Mouse (Mus musculus): ENCODE results near the gene C8g. TPM values are rescaled to one million over a fixed set of nuclear protein-coding genes. Genes with fewer than 3 reads are reported as not detected.

Gene C8g
- polyA plus RNA-seq, 1 experiment from 2014 or later, result 5.5 TPM

GRCm38 (mm10) chr2:25536531-25536930 lies 35.0 kb upstream of the C8g start:
- WGBS, result 94% methylated on average over 8 of the region's 8 CpGs
- Histone ChIP-seq H3K4me3 (replicated peaks; ENCODE audit: low read depth, low read length) (no peak overlapping the region), H3K4me2 (ENCODE audit: low read length) (no peak overlapping the region), H3K27ac (replicated peaks; ENCODE audit: low read depth, low read length) (no peak overlapping the region), H3K27me3 (ENCODE audit: control insufficient read depth, insufficient read depth, low read length) (no peaks in the 10 kb centered on the region), H3K4me1 (ENCODE audit: control insufficient read depth, insufficient read depth, low read length) (no peaks in the 10 kb centered on the region), H3K9ac (replicated peaks; ENCODE audit: low read length) (no peak overlapping the region), H3K9me3 (ENCODE audit: control insufficient read depth, low read length) (no peaks in the 10 kb centered on the region), H3K36me3 (ENCODE audit: control insufficient read depth, insufficient read depth, low read length) (peaks cover 34% of the 10 kb centered on the region)
- no peak for ATAC-seq (ENCODE audit: low FRiP score, low TSS enrichment)
- no peak for DNase-seq

DNA sequence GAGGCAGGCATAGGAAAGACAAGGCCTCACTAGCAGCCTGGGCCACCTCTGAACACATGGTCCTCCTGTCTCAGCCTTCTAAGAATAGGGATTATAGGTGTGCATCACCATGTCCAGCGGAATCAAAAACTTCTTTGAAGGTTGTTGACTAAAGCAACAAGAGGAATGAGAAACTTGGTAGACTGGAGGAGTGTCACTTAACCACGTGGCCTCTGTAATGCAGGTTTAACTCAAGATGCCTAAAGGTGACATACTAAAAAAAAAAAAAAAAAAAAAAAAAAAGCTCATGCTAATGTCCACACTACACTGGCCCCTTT lies 33.3 kb upstream of the C8g start:
- Histone ChIP-seq H3K4me3 (replicated peaks; ENCODE audit: low read depth, low read length) (no peak overlapping the region), H3K9ac (replicated peaks; ENCODE audit: low read length) (no peak overlapping the region), H3K27me3 (ENCODE audit: control insufficient read depth, insufficient read depth, low read length) (no peaks in the 10 kb centered on the region), H3K9me3 (ENCODE audit: control insufficient read depth, low read length) (no peaks in the 10 kb centered on the region), H3K4me1 (ENCODE audit: control insufficient read depth, insufficient read depth, low read length) (no peaks in the 10 kb centered on the region), H3K4me2 (ENCODE audit: low read length) (no peak overlapping the region), H3K27ac (replicated peaks; ENCODE audit: low read depth, low read length) (no peak overlapping the region), H3K36me3 (ENCODE audit: control insufficient read depth, insufficient read depth, low read length) (peaks cover 40% of the 10 kb centered on the region)
- ATAC-seq (ENCODE audit: low FRiP score, low TSS enrichment), result no peak
- 89% methylated on average over 2 of the region's 2 CpGs for WGBS
- DNase-seq, result no peak

DNA sequence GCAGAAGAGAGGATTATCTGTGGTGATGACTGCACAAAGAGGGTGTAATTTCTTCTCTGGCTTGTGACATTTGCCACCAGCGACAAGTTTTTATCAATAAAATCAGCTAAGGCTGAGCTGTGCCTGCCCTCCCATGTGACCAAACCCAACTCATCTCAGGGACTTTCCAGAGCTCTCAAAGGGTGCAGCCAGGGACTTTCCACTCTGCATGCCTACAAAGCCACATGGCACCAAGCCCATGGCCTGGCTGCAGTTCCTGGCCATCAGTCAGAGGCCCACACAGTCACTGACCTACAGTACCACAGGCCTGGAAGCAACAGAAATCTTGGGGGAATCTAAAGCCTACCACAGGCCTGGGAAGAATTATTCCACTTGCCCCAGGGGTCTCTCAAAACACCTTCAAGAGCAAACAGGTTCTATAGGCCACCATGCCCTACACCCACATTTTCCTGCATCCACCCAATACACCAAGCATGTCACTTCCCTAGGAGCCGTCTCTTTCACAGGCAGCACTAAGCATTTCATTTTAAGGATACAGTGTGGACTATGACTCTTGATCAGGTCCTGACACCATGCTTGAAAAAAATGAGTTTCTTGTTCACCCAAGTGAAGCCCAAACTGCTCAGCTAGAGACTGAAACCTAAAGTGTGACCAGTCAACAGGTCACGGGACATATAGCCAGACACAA lies 32.8 kb upstream of the C8g start:
- no peak overlapping the region for H3K4me2 ChIP-seq (ENCODE audit: low read length)
- H3K4me3 ChIP-seq (replicated peaks; ENCODE audit: low read depth, low read length), result no peak overlapping the region
- H3K4me1 ChIP-seq (ENCODE audit: control insufficient read depth, insufficient read depth, low read length), result no peaks in the 10 kb centered on the region
- DNase-seq (no peak), ATAC-seq (ENCODE audit: low FRiP score, low TSS enrichment) (no peak)
- no peaks in the 10 kb centered on the region for H3K9me3 ChIP-seq (ENCODE audit: control insufficient read depth, low read length)
- peaks cover 43% of the 10 kb centered on the region for H3K36me3 ChIP-seq (ENCODE audit: control insufficient read depth, insufficient read depth, low read length)
- no peak overlapping the region for H3K27ac ChIP-seq (replicated peaks; ENCODE audit: low read depth, low read length)
- H3K27me3 ChIP-seq (ENCODE audit: control insufficient read depth, insufficient read depth, low read length), result no peaks in the 10 kb centered on the region
- WGBS, result 88% methylated on average over 3 of the region's 3 CpGs
- no peak overlapping the region for H3K9ac ChIP-seq (replicated peaks; ENCODE audit: low read length)

DNA sequence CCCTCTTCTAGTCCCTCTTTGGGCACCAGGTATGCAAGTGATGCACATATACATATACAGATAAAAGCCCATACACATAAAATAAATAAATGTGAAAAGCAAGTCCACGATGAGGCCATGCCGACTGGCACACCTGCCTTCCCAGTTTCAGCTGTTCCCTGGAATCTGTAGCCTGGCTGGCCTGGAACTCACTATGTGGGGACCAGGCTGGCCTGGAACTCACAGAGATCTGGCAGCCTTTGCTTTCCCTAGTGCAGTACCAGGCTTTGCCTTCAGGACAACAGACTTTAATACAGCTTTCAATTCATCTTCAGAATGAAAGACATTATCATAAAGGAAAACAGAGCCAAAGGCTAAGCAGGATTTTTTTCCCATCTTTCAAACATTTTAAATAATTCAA lies 32.2 kb upstream of the C8g start:
- ATAC-seq (ENCODE audit: low FRiP score, low TSS enrichment), result no peak
- WGBS, result 94% methylated on average over 2 of the region's 2 CpGs
- H3K36me3 ChIP-seq (ENCODE audit: control insufficient read depth, insufficient read depth, low read length), result peaks cover 49% of the 10 kb centered on the region

DNA sequence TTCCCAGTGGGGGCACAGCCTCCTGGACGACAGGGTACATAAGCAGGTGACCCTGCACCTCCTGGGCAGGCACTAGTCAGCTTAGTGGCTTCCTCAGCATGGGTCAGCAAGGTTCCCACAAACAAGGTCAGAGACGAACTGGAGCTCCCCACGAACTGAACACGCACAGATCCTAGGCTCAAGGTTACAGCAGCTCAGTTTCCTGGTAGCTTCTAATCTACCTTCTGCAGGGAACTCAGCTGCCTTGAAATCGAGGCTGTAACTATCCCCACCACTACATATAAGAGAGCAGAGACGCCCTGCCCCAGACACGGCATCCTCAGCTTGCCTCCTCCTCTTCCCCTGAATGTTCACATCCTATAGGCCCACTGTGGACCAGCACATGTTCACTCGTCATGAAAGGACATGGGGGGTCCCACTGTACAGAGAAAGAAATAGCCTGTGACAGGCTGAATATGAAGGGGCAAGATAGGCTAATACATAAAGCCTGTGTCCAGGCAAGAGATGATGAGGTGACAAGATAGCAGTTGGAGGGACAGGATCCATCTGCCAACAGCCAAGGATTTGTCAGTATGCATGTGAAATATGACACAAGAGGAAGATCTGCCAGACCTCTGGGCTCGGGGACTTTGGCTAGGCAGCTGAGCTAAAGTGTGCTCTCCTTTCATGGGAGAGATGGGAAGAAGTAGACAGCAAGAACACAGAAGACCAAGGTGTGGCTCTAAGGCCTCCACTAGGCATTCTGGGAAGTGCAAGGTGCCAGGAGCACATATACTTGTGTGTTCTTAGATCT lies 25.2 kb upstream of the C8g start:
- WGBS, result 95% methylated on average over 9 of the region's 9 CpGs
- no peak overlapping the region for H3K9ac ChIP-seq (replicated peaks; ENCODE audit: low read length)
- peaks cover 79% of the 10 kb centered on the region for H3K36me3 ChIP-seq (ENCODE audit: control insufficient read depth, insufficient read depth, low read length)
- H3K4me1 ChIP-seq (ENCODE audit: control insufficient read depth, insufficient read depth, low read length), result no peaks in the 10 kb centered on the region
- H3K27me3 ChIP-seq (ENCODE audit: control insufficient read depth, insufficient read depth, low read length), result no peaks in the 10 kb centered on the region
- no peaks in the 10 kb centered on the region for H3K9me3 ChIP-seq (ENCODE audit: control insufficient read depth, low read length)
- ATAC-seq (ENCODE audit: low FRiP score, low TSS enrichment), result no peak
- no peak for DNase-seq
- H3K27ac ChIP-seq (replicated peaks; ENCODE audit: low read depth, low read length), result no peak overlapping the region
- H3K4me3 ChIP-seq (replicated peaks; ENCODE audit: low read depth, low read length), result no peak overlapping the region
- H3K4me2 ChIP-seq (ENCODE audit: low read length), result no peak overlapping the region

More for the DNA sequence above, 32.2 kb upstream of the C8g start:
- H3K9me3 ChIP-seq (ENCODE audit: control insufficient read depth, low read length), result no peaks in the 10 kb centered on the region
- no peak overlapping the region for H3K27ac ChIP-seq (replicated peaks; ENCODE audit: low read depth, low read length)
- no peaks in the 10 kb centered on the region for H3K4me1 ChIP-seq (ENCODE audit: control insufficient read depth, insufficient read depth, low read length)
- DNase-seq, result no peak
- H3K4me3 ChIP-seq (replicated peaks; ENCODE audit: low read depth, low read length), result no peak overlapping the region
- H3K9ac ChIP-seq (replicated peaks; ENCODE audit: low read length), result no peak overlapping the region
- no peaks in the 10 kb centered on the region for H3K27me3 ChIP-seq (ENCODE audit: control insufficient read depth, insufficient read depth, low read length)
- H3K4me2 ChIP-seq (ENCODE audit: low read length), result no peak overlapping the region

GRCm38 (mm10) chr2:25509912-25510311 lies 8.4 kb upstream of the C8g start:
- no peaks in the 10 kb centered on the region for H3K9me3 ChIP-seq (ENCODE audit: control insufficient read depth, low read length)
- H3K4me1 ChIP-seq (ENCODE audit: control insufficient read depth, insufficient read depth, low read length), result no peaks in the 10 kb centered on the region
- ATAC-seq (ENCODE audit: low FRiP score, low TSS enrichment), result no peak
- DNase-seq, result no peak
- H3K9ac ChIP-seq (replicated peaks; ENCODE audit: low read length), result no peak overlapping the region
- H3K4me3 ChIP-seq (replicated peaks; ENCODE audit: low read depth, low read length), result no peak overlapping the region
- H3K27ac ChIP-seq (replicated peaks; ENCODE audit: low read depth, low read length), result no peak overlapping the region
- no peaks in the 10 kb centered on the region for H3K27me3 ChIP-seq (ENCODE audit: control insufficient read depth, insufficient read depth, low read length)
- peaks cover 11% of the 10 kb centered on the region for H3K36me3 ChIP-seq (ENCODE audit: control insufficient read depth, insufficient read depth, low read length)
- no peak overlapping the region for H3K4me2 ChIP-seq (ENCODE audit: low read length)
- 67% methylated on average over 3 of the region's 3 CpGs for WGBS

- Histone ChIP-seq H3K36me3 (ENCODE audit: control insufficient read depth, insufficient read depth, low read length) (peaks cover 31% of the 10 kb centered on the region), H3K9me3 (ENCODE audit: control insufficient read depth, low read length) (no peaks in the 10 kb centered on the region), H3K27ac (replicated peaks; ENCODE audit: low read depth, low read length) (no peak overlapping the region), H3K4me3 (replicated peaks; ENCODE audit: low read depth, low read length) (no peak overlapping the region), H3K4me2 (ENCODE audit: low read length) (no peak overlapping the region), H3K27me3 (ENCODE audit: control insufficient read depth, insufficient read depth, low read length) (no peaks in the 10 kb centered on the region), H3K9ac (replicated peaks; ENCODE audit: low read length) (no peak overlapping the region), H3K4me1 (ENCODE audit: control insufficient read depth, insufficient read depth, low read length) (peaks cover 3% of the 10 kb centered on the region)
- no peak for ATAC-seq (ENCODE audit: low FRiP score, low TSS enrichment)
- DNase-seq, result peak; percentile 24
- 28% methylated on average over 5 of the region's 5 CpGs for WGBS
Observed at GRCm38 (mm10) chr2:25506964-25507363, 5.4 kb upstream of the C8g start.

GRCm38 (mm10) chr2:25505860-25506259 lies 4.3 kb upstream of the C8g start:
- Histone ChIP-seq H3K4me3 (replicated peaks; ENCODE audit: low read depth, low read length) (no peak overlapping the region), H3K9me3 (ENCODE audit: control insufficient read depth, low read length) (no peaks in the 10 kb centered on the region), H3K4me2 (ENCODE audit: low read length) (no peak overlapping the region), H3K4me1 (ENCODE audit: control insufficient read depth, insufficient read depth, low read length) (peaks cover 11% of the 10 kb centered on the region), H3K27ac (replicated peaks; ENCODE audit: low read depth, low read length) (no peak overlapping the region), H3K27me3 (ENCODE audit: control insufficient read depth, insufficient read depth, low read length) (no peaks in the 10 kb centered on the region), H3K9ac (replicated peaks; ENCODE audit: low read length) (no peak overlapping the region), H3K36me3 (ENCODE audit: control insufficient read depth, insufficient read depth, low read length) (peaks cover 31% of the 10 kb centered on the region)
- WGBS, result 94% methylated on average over 4 of the region's 4 CpGs
- ATAC-seq (ENCODE audit: low FRiP score, low TSS enrichment), result no peak
- no peak for DNase-seq

DNA sequence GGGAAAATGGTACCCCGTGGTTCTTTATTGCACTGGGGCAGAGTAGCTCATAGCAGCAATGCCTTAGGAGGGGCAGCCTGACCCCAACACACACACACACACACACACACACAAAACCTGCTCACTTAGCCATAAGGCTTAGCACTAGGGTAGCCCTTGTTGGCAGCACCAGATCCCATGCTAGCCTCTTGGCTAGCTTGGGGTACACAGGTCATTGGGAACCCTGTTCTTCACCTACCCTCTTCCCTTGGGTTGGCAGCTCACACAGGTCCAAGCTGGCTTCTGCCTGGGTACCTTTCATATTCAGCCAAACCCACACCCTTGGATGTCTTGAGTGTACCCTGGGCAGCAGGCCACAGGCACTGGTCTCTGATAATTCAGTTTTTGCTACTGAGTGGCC lies 3.5 kb upstream of the C8g start:
- Histone ChIP-seq H3K27me3 (ENCODE audit: control insufficient read depth, insufficient read depth, low read length) (no peaks in the 10 kb centered on the region), H3K4me1 (ENCODE audit: control insufficient read depth, insufficient read depth, low read length) (peaks cover 14% of the 10 kb centered on the region), H3K4me3 (replicated peaks; ENCODE audit: low read depth, low read length) (no peak overlapping the region), H3K9ac (replicated peaks; ENCODE audit: low read length) (no peak overlapping the region), H3K4me2 (ENCODE audit: low read length) (no peak overlapping the region), H3K27ac (replicated peaks; ENCODE audit: low read depth, low read length) (no peak overlapping the region), H3K9me3 (ENCODE audit: control insufficient read depth, low read length) (no peaks in the 10 kb centered on the region), H3K36me3 (ENCODE audit: control insufficient read depth, insufficient read depth, low read length) (peaks cover 31% of the 10 kb centered on the region)
- DNase-seq, result no peak
- WGBS, result 89% methylated on average over 1 of the region's 1 CpGs
- no peak for ATAC-seq (ENCODE audit: low FRiP score, low TSS enrichment)

Measured in midbrain, embryonic 14.5 days (tissue).